Mouse (Mus musculus): ENCODE results near the gene Pigc.

DNA sequence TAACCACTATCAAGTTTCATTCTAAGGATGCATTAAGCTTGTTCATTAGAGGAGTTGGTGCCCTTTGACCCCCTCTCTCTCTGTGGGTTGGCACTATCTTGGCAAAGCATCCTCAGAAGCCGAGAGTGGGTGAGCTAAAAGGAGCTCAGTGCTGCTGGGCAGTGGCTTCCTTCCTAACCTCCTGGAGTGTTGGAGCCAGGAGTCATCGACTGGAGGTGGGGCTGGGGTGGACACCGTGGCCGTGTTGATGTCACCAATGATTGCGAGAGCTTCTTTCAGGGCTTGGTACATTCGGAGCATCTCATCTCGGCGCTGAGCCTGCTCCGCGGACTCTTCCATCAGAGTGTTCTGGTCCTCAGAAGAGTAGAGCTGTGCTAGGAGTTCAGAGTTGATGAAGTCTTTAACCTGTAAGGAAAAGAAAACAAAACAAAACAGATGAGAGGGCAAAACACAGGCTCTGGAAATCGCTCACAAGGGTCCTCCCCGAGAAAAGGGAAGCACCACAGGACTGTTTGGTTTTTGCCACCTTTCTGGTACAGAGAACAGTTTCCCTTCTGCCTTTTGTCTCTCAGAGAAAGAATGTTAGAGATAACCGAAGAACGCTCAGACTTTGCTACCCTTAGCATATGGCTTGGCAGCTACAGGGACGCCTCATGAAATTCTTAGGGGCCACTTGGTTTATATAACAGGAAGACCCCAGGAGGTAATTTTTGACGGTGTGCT, 42.7 kb downstream of the Pigc start:
- TF ChIP-seq POLR2A (IDR thresholded peaks at IDR 0.05; ENCODE audit: control insufficient read depth, extremely low read depth, insufficient read depth, low read length, poor library complexity) (no peak), CTCF (IDR thresholded peaks at IDR 0.05; ENCODE audit: borderline replicate concordance, control insufficient read depth, extremely low read depth, insufficient read depth, low read length, poor library complexity) (no peak)

Measured in thymus, adult 2 months (tissue).